Mouse (Mus musculus): ENCODE measurements around the gene She. TPM values are rescaled to one million over a fixed set of nuclear protein-coding genes. Genes with fewer than 3 reads are reported as not detected.
"Not testable (repeated sequence)": the region's sequence is repeated elsewhere in the genome, so short reads cannot be mapped to it uniquely, and the experiment has no call there.

She gene
- polyA plus RNA-seq, 1 experiment from 2014 or later: 6.7 TPM

- H3K9ac ChIP-seq (replicated peaks; ENCODE audit: low read length): no peak overlapping the region
- H3K4me2 ChIP-seq (replicated peaks; ENCODE audit: low read depth, low read length): peak overlapping the region; percentile 33; the same call in 1 of the 2 replicates
- H3K4me3 ChIP-seq (ENCODE audit: low read length): no peak overlapping the region
- no peaks in the 10 kb centered on the region for H3K9me3 ChIP-seq (ENCODE audit: low read length)
- H3K27ac ChIP-seq (ENCODE audit: low read length): no peak overlapping the region
- H3K27me3 ChIP-seq (ENCODE audit: insufficient read depth, low read length): no peaks in the 10 kb centered on the region
- no peak for ATAC-seq (ENCODE audit: low FRiP score, low TSS enrichment)
- WGBS: 7% methylated on average over 13 of the region's 13 CpGs
- H3K4me1 ChIP-seq (ENCODE audit: insufficient read depth, low read length): no peaks in the 10 kb centered on the region
- H3K36me3 ChIP-seq (ENCODE audit: insufficient read depth, low read length): no peaks in the 10 kb centered on the region
Observed at GRCm38 (mm10) chr3:89799476-89799875, 31.7 kb upstream of the She start.

GRCm38 (mm10) chr3:89800078-89800477 is 31.1 kb upstream of the She start:
- not testable (repeated sequence) for H3K4me1 ChIP-seq (ENCODE audit: insufficient read depth, low read length); H3K4me3 ChIP-seq (ENCODE audit: low read length); H3K9me3 ChIP-seq (ENCODE audit: low read length); H3K27ac ChIP-seq (ENCODE audit: low read length); ATAC-seq (ENCODE audit: low FRiP score, low TSS enrichment); H3K4me2 ChIP-seq (replicated peaks; ENCODE audit: low read depth, low read length); H3K9ac ChIP-seq (replicated peaks; ENCODE audit: low read length); H3K27me3 ChIP-seq (ENCODE audit: insufficient read depth, low read length); H3K36me3 ChIP-seq (ENCODE audit: insufficient read depth, low read length)
- WGBS: 52% methylated on average over 3 of the region's 3 CpGs

GRCm38 (mm10) chr3:89800774-89801506 is 30.2 kb upstream of the She start:
- Histone ChIP-seq H3K9ac (replicated peaks; ENCODE audit: low read length) (no peak overlapping the region), H3K9me3 (ENCODE audit: low read length) (no peaks in the 10 kb centered on the region), H3K27me3 (ENCODE audit: insufficient read depth, low read length) (no peaks in the 10 kb centered on the region), H3K36me3 (ENCODE audit: insufficient read depth, low read length) (no peaks in the 10 kb centered on the region), H3K27ac (ENCODE audit: low read length) (no peak overlapping the region), H3K4me3 (ENCODE audit: low read length) (no peak overlapping the region), H3K4me2 (replicated peaks; ENCODE audit: low read depth, low read length) (no peak overlapping the region), H3K4me1 (ENCODE audit: insufficient read depth, low read length) (no peaks in the 10 kb centered on the region)
- WGBS: 70% methylated on average over 5 of the region's 5 CpGs
- ATAC-seq (ENCODE audit: low FRiP score, low TSS enrichment): no peak

- Histone ChIP-seq H3K9ac (replicated peaks; ENCODE audit: low read length) (no peak overlapping the region), H3K4me1 (ENCODE audit: insufficient read depth, low read length) (no peaks in the 10 kb centered on the region), H3K4me3 (ENCODE audit: low read length) (no peak overlapping the region), H3K36me3 (ENCODE audit: insufficient read depth, low read length) (no peaks in the 10 kb centered on the region), H3K27ac (ENCODE audit: low read length) (no peak overlapping the region), H3K4me2 (replicated peaks; ENCODE audit: low read depth, low read length) (no peak overlapping the region), H3K27me3 (ENCODE audit: insufficient read depth, low read length) (no peaks in the 10 kb centered on the region), H3K9me3 (ENCODE audit: low read length) (0 out of 2 replicates have a peak, but pooled peaks cover 4% of the 10 kb centered on the region)
- ATAC-seq (ENCODE audit: low FRiP score, low TSS enrichment): 0 out of 2 replicates have a peak, but pooled peaks have one; percentile 49
- WGBS: 4% methylated on average over 3 of the region's 3 CpGs
Observed at GRCm38 (mm10) chr3:89801507-89801847, 29.7 kb upstream of the She start.

DNA sequence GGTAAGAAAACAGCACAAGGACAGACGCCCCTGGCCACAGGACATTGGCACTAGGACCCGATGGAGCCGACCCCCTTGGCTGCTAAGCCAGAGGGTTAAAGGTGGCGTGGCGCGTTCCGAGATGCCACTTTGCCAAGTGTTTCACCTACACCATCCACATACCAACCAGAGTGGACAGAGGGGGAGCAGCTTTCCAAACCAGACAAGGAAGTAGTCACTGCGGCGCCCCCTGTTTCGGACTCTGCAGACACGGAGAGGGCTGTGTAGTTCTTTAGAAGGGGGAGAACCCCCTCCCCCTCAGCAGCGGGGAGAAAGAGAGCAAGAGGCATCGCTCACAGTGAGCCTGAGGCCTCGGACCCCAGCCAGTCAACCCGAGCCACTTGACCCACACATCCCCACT is 28.3 kb upstream of the She start:
- no peak for ATAC-seq (ENCODE audit: low FRiP score, low TSS enrichment)
- H3K9me3 ChIP-seq (ENCODE audit: low read length): 0 out of 2 replicates have a peak, but pooled peaks cover 4% of the 10 kb centered on the region
- WGBS: 75% methylated on average over 15 of the region's 15 CpGs
- no peaks in the 10 kb centered on the region for H3K36me3 ChIP-seq (ENCODE audit: insufficient read depth, low read length)
- H3K4me3 ChIP-seq (ENCODE audit: low read length): no peak overlapping the region
- H3K27ac ChIP-seq (ENCODE audit: low read length): no peak overlapping the region
- H3K4me1 ChIP-seq (ENCODE audit: insufficient read depth, low read length): no peaks in the 10 kb centered on the region
- no peak overlapping the region for H3K9ac ChIP-seq (replicated peaks; ENCODE audit: low read length)
- H3K4me2 ChIP-seq (replicated peaks; ENCODE audit: low read depth, low read length): no peak overlapping the region
- H3K27me3 ChIP-seq (ENCODE audit: insufficient read depth, low read length): no peaks in the 10 kb centered on the region

- 0 out of 2 replicates have a peak, but pooled peaks cover 4% of the 10 kb centered on the region for H3K9me3 ChIP-seq (ENCODE audit: low read length)
- ATAC-seq (ENCODE audit: low FRiP score, low TSS enrichment): no peak
- no peak overlapping the region for H3K4me3 ChIP-seq (ENCODE audit: low read length)
- H3K27ac ChIP-seq (ENCODE audit: low read length): no peak overlapping the region
- no peaks in the 10 kb centered on the region for H3K36me3 ChIP-seq (ENCODE audit: insufficient read depth, low read length)
- no peak overlapping the region for H3K4me2 ChIP-seq (replicated peaks; ENCODE audit: low read depth, low read length)
- H3K4me1 ChIP-seq (ENCODE audit: insufficient read depth, low read length): no peaks in the 10 kb centered on the region
- H3K27me3 ChIP-seq (ENCODE audit: insufficient read depth, low read length): no peaks in the 10 kb centered on the region
- H3K9ac ChIP-seq (replicated peaks; ENCODE audit: low read length): no peak overlapping the region
- 64% methylated on average over 4 of the region's 4 CpGs for WGBS
Observed at GRCm38 (mm10) chr3:89805179-89805578, 26.0 kb upstream of the She start.

- no peak overlapping the region for H3K4me2 ChIP-seq (replicated peaks; ENCODE audit: low read depth, low read length)
- 0 out of 2 replicates have a peak, but pooled peaks cover 4% of the 10 kb centered on the region for H3K9me3 ChIP-seq (ENCODE audit: low read length)
- no peak for ATAC-seq (ENCODE audit: low FRiP score, low TSS enrichment)
- no peaks in the 10 kb centered on the region for H3K36me3 ChIP-seq (ENCODE audit: insufficient read depth, low read length)
- H3K4me3 ChIP-seq (ENCODE audit: low read length): no peak overlapping the region
- H3K9ac ChIP-seq (replicated peaks; ENCODE audit: low read length): no peak overlapping the region
- no peaks in the 10 kb centered on the region for H3K4me1 ChIP-seq (ENCODE audit: insufficient read depth, low read length)
- H3K27me3 ChIP-seq (ENCODE audit: insufficient read depth, low read length): no peaks in the 10 kb centered on the region
- 99% methylated on average over 2 of the region's 2 CpGs for WGBS
- no peak overlapping the region for H3K27ac ChIP-seq (ENCODE audit: low read length)
Observed at GRCm38 (mm10) chr3:89806751-89807150, 24.4 kb upstream of the She start.

- H3K4me2 ChIP-seq (replicated peaks; ENCODE audit: low read depth, low read length): no peak overlapping the region
- H3K9me3 ChIP-seq (ENCODE audit: low read length): 0 out of 2 replicates have a peak, but pooled peaks cover 4% of the 10 kb centered on the region
- 92% methylated on average over 3 of the region's 3 CpGs for WGBS
- no peaks in the 10 kb centered on the region for H3K27me3 ChIP-seq (ENCODE audit: insufficient read depth, low read length)
- no peak overlapping the region for H3K4me3 ChIP-seq (ENCODE audit: low read length)
- no peak overlapping the region for H3K27ac ChIP-seq (ENCODE audit: low read length)
- no peaks in the 10 kb centered on the region for H3K4me1 ChIP-seq (ENCODE audit: insufficient read depth, low read length)
- no peaks in the 10 kb centered on the region for H3K36me3 ChIP-seq (ENCODE audit: insufficient read depth, low read length)
- no peak for ATAC-seq (ENCODE audit: low FRiP score, low TSS enrichment)
- H3K9ac ChIP-seq (replicated peaks; ENCODE audit: low read length): no peak overlapping the region
Observed at GRCm38 (mm10) chr3:89807171-89807570, 24.0 kb upstream of the She start.

DNA sequence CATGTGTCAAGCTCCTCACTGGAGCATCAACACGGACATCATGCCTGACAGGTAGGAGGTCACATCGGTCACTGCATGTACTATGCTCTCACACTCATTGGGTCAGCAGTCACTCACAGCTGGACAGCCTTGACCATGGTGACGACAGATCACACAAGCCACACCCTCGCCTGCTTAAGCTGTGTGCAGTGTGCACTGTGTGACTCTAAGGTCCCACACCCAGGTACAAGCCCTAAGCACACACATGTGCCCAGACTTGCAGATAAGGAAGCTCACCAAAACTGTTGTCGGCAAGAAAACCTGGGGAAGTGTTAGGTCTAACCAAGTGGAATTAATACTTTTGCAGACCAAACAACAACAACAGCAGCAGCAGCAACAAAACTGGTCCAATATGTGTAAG is 23.3 kb upstream of the She start:
- ATAC-seq (ENCODE audit: low FRiP score, low TSS enrichment): no peak

DNA sequence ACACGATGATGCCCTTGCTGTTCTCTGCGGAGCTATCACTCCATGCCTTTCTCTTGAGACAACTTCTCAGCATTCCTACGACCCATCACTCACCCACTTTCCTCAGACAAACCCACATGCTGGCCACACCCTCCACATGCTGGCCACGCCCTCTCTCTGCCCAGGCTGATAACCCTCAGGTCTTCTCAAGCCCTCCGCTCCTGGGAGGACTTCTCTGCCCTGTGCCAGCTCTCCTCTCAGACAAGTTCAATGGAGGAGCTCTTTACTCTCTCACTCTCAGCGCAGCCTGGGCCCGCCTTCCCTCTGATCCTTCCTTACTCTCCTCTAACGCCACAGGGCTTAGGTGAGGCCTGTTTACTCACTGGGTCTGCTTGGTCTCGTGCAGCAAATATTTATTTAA is 22.5 kb upstream of the She start:
- Histone ChIP-seq H3K4me3 (ENCODE audit: low read length) (no peak overlapping the region), H3K9ac (replicated peaks; ENCODE audit: low read length) (no peak overlapping the region), H3K4me1 (ENCODE audit: insufficient read depth, low read length) (no peaks in the 10 kb centered on the region), H3K36me3 (ENCODE audit: insufficient read depth, low read length) (no peaks in the 10 kb centered on the region), H3K27ac (ENCODE audit: low read length) (no peak overlapping the region), H3K4me2 (replicated peaks; ENCODE audit: low read depth, low read length) (no peak overlapping the region), H3K9me3 (ENCODE audit: low read length) (0 out of 2 replicates have a peak, but pooled peaks cover 4% of the 10 kb centered on the region), H3K27me3 (ENCODE audit: insufficient read depth, low read length) (no peaks in the 10 kb centered on the region; the same call in 1 of the 2 replicates)
- 52% methylated on average over 9 of the region's 9 CpGs for WGBS
- ATAC-seq (ENCODE audit: low FRiP score, low TSS enrichment): no peak

More for the DNA sequence above, 23.3 kb upstream of the She start:
- Histone ChIP-seq H3K4me2 (replicated peaks; ENCODE audit: low read depth, low read length) (no peak overlapping the region), H3K27ac (ENCODE audit: low read length) (no peak overlapping the region), H3K27me3 (ENCODE audit: insufficient read depth, low read length) (no peaks in the 10 kb centered on the region), H3K4me1 (ENCODE audit: insufficient read depth, low read length) (no peaks in the 10 kb centered on the region), H3K9me3 (ENCODE audit: low read length) (0 out of 2 replicates have a peak, but pooled peaks cover 4% of the 10 kb centered on the region), H3K36me3 (ENCODE audit: insufficient read depth, low read length) (no peaks in the 10 kb centered on the region), H3K9ac (replicated peaks; ENCODE audit: low read length) (no peak overlapping the region), H3K4me3 (ENCODE audit: low read length) (no peak overlapping the region)
- 83% methylated on average over 5 of the region's 5 CpGs for WGBS

All from kidney, embryonic 16.5 days (tissue).